12 mouse cellular contexts compared by ENCODE assay signal in genomic region chr17:46613229-46613628, GRCm38 (mm10). TPM values are rescaled to one million over a fixed set of nuclear protein-coding genes. Genes with fewer than 3 reads are reported as not detected.
A peak's percentile ranks its signal among the peaks of the same experiment; 100 is the strongest.
DNase-seq lines count a peak whose midpoint lies in the region; ATAC-seq and TF ChIP-seq lines count a peak whose summit lies in the region.
"Had no signal": no experiment of that assay in that cellular context is flagged by ENCODE, and none has a peak within 500 bp of the region (broad histone marks: within the 10 kb centered on the region; RNA-seq: fewer than 3 reads in every experiment).

No protein-coding gene starts in this region.

- no peak for ATAC-seq in forebrain, postnatal 0 days
- ATAC-seq in hindbrain, embryonic 13.5 days (ENCODE audit: low FRiP score) = no peak
- ATAC-seq in hindbrain, embryonic 16.5 days = no peak
- no peak for ATAC-seq in midbrain, embryonic 12.5 days (ENCODE audit: low FRiP score, low read depth)
- no peak for ATAC-seq in midbrain, embryonic 16.5 days
- ATAC-seq in stomach, postnatal 0 days (ENCODE audit: low FRiP score, low TSS enrichment) = no peak
- ATAC-seq: liver, postnatal 0 days had no signal

- no peaks in the 10 kb centered on the region for H3K27me3 ChIP-seq in forebrain, embryonic 10.5 days (ENCODE audit: poor library complexity, severe bottlenecking)
- no peaks in the 10 kb centered on the region for H3K27me3 ChIP-seq in forebrain, postnatal 0 days (ENCODE audit: insufficient read depth, low read length)
- H3K27me3 ChIP-seq in hindbrain, embryonic 13.5 days = no peaks in the 10 kb centered on the region
- H3K27me3 ChIP-seq in hindbrain, embryonic 16.5 days (replicated peaks; ENCODE audit: control insufficient read depth, insufficient read depth, low read length) = no peaks in the 10 kb centered on the region
- no peaks in the 10 kb centered on the region for H3K27me3 ChIP-seq in midbrain, embryonic 12.5 days
- H3K27me3 ChIP-seq in midbrain, embryonic 16.5 days (ENCODE audit: control insufficient read depth, insufficient read depth, low read depth, low read length) = no peaks in the 10 kb centered on the region
- no peaks in the 10 kb centered on the region for H3K27me3 ChIP-seq in stomach, postnatal 0 days (ENCODE audit: control insufficient read depth, insufficient read depth, low read length)
- H3K27me3 ChIP-seq: neural tube, embryonic 12.5 days had no signal

- peaks cover 80% of the 10 kb centered on the region for H3K4me1 ChIP-seq in forebrain, embryonic 10.5 days
- peaks cover 6% of the 10 kb centered on the region for H3K4me1 ChIP-seq in forebrain, postnatal 0 days (ENCODE audit: insufficient read depth)
- H3K4me1 ChIP-seq in hindbrain, embryonic 13.5 days (replicated peaks) = peaks cover 58% of the 10 kb centered on the region
- peaks cover 7% of the 10 kb centered on the region for H3K4me1 ChIP-seq in hindbrain, embryonic 16.5 days (ENCODE audit: control insufficient read depth, insufficient read depth, low read depth, low read length)
- peaks cover 51% of the 10 kb centered on the region for H3K4me1 ChIP-seq in midbrain, embryonic 12.5 days
- peaks cover 12% of the 10 kb centered on the region for H3K4me1 ChIP-seq in midbrain, embryonic 16.5 days (ENCODE audit: control insufficient read depth, insufficient read depth, low read length)
- 0 out of 2 replicates have a peak, but pooled peaks cover 10% of the 10 kb centered on the region for H3K4me1 ChIP-seq in stomach, postnatal 0 days (replicated peaks; ENCODE audit: control insufficient read depth, insufficient read depth)

- TF ChIP-seq CTCF in forebrain, postnatal 0 days (IDR thresholded peaks at IDR 0.05; ENCODE audit: low read depth) = no peak
- no peak for TF ChIP-seq CTCF in stomach, postnatal 0 days (IDR thresholded peaks at IDR 0.05; ENCODE audit: low read depth)

- H3K4me2 ChIP-seq in forebrain, postnatal 0 days (ENCODE audit: low read depth) = no peak overlapping the region
- no peak overlapping the region for H3K4me2 ChIP-seq in hindbrain, embryonic 13.5 days
- no peak overlapping the region for H3K4me2 ChIP-seq in hindbrain, embryonic 16.5 days (ENCODE audit: low read length)
- H3K4me2 ChIP-seq in midbrain, embryonic 12.5 days (replicated peaks) = no peak overlapping the region
- no peak overlapping the region for H3K4me2 ChIP-seq in midbrain, embryonic 16.5 days (ENCODE audit: low read length)
- H3K4me2 ChIP-seq in stomach, postnatal 0 days (replicated peaks; ENCODE audit: low read depth) = no peak overlapping the region

- H3K4me3 ChIP-seq in forebrain, embryonic 10.5 days = 0 out of 2 replicates have a peak overlapping the region, but pooled peaks have one; percentile 14
- no peak overlapping the region for H3K4me3 ChIP-seq in forebrain, postnatal 0 days (ENCODE audit: low read depth, low read length)
- no peak overlapping the region for H3K4me3 ChIP-seq in hindbrain, embryonic 13.5 days
- H3K4me3 ChIP-seq in hindbrain, embryonic 16.5 days (ENCODE audit: low read length) = no peak overlapping the region
- H3K4me3 ChIP-seq in midbrain, embryonic 12.5 days = no peak overlapping the region
- H3K4me3 ChIP-seq in midbrain, embryonic 16.5 days (ENCODE audit: low read depth, low read length) = no peak overlapping the region
- no peak overlapping the region for H3K4me3 ChIP-seq in stomach, postnatal 0 days (ENCODE audit: low read depth, low read length)
- H3K4me3 ChIP-seq: neural tube, embryonic 12.5 days had no signal

- DNase-seq in forebrain, embryonic 10.5 days (ENCODE audit: extremely low spot score, low spot score) = no peak
- no peak for DNase-seq in forebrain, postnatal 0 days
- DNase-seq in stomach, postnatal 0 days (ENCODE audit: low spot score) = no peak
- DNase-seq in frontal cortex, adult 2 months (ENCODE audit: extremely low spot score in 1 of 2, low spot score in 1 of 2) = no peak
- DNase-seq: cerebellum, adult 11 months; liver, postnatal 0 days; midbrain, embryonic 14.5 days had no signal

- no peak for TF ChIP-seq EP300 in stomach, postnatal 0 days (optimal IDR thresholded peaks at IDR 0.05)

- H3K36me3 ChIP-seq in forebrain, embryonic 10.5 days (replicated peaks) = peaks cover 13% of the 10 kb centered on the region
- peaks cover 2% of the 10 kb centered on the region; the same call in 1 of the 2 replicates for H3K36me3 ChIP-seq in forebrain, postnatal 0 days (ENCODE audit: insufficient read depth)
- H3K36me3 ChIP-seq in hindbrain, embryonic 13.5 days = no peaks in the 10 kb centered on the region
- H3K36me3 ChIP-seq in hindbrain, embryonic 16.5 days (ENCODE audit: control insufficient read depth, insufficient read depth, low read length) = no peaks in the 10 kb centered on the region
- 0 out of 2 replicates have a peak, but pooled peaks cover 2% of the 10 kb centered on the region for H3K36me3 ChIP-seq in midbrain, embryonic 12.5 days
- H3K36me3 ChIP-seq in midbrain, embryonic 16.5 days (ENCODE audit: control insufficient read depth, insufficient read depth, low read length) = no peaks in the 10 kb centered on the region
- H3K36me3 ChIP-seq in stomach, postnatal 0 days (ENCODE audit: control insufficient read depth, insufficient read depth, low read length) = no peaks in the 10 kb centered on the region
- H3K36me3 ChIP-seq: neural tube, embryonic 12.5 days had no signal

- WGBS in forebrain, embryonic 10.5 days = 39% methylated on average over 3 of the region's 3 CpGs
- 39% methylated on average over 3 of the region's 3 CpGs for WGBS in forebrain, postnatal 0 days
- 51% methylated on average over 3 of the region's 3 CpGs for WGBS in hindbrain, embryonic 13.5 days
- 55% methylated on average over 3 of the region's 3 CpGs for WGBS in hindbrain, embryonic 16.5 days
- 53% methylated on average over 3 of the region's 3 CpGs for WGBS in midbrain, embryonic 12.5 days
- 68% methylated on average over 3 of the region's 3 CpGs for WGBS in midbrain, embryonic 16.5 days
- WGBS in stomach, postnatal 0 days = 30% methylated on average over 3 of the region's 3 CpGs

- no peaks in the 10 kb centered on the region for H3K9me3 ChIP-seq in forebrain, embryonic 10.5 days
- H3K9me3 ChIP-seq in forebrain, postnatal 0 days (ENCODE audit: low read length) = no peaks in the 10 kb centered on the region
- no peaks in the 10 kb centered on the region for H3K9me3 ChIP-seq in hindbrain, embryonic 13.5 days
- no peaks in the 10 kb centered on the region for H3K9me3 ChIP-seq in hindbrain, embryonic 16.5 days (ENCODE audit: control insufficient read depth, low read length)
- H3K9me3 ChIP-seq in midbrain, embryonic 12.5 days = no peaks in the 10 kb centered on the region
- no peaks in the 10 kb centered on the region for H3K9me3 ChIP-seq in midbrain, embryonic 16.5 days (replicated peaks; ENCODE audit: control insufficient read depth, low read length, poor library complexity, severe bottlenecking)
- no peaks in the 10 kb centered on the region for H3K9me3 ChIP-seq in stomach, postnatal 0 days (ENCODE audit: control insufficient read depth, low read length)
- H3K9me3 ChIP-seq: neural tube, embryonic 12.5 days had no signal

- peak overlapping the region; percentile 79 for H3K27ac ChIP-seq in forebrain, embryonic 10.5 days
- H3K27ac ChIP-seq in forebrain, postnatal 0 days (ENCODE audit: low read depth, low read length) = no peak overlapping the region
- 0 out of 2 replicates have a peak overlapping the region, but pooled peaks have one; percentile 48 for H3K27ac ChIP-seq in hindbrain, embryonic 13.5 days
- H3K27ac ChIP-seq in hindbrain, embryonic 16.5 days (ENCODE audit: low read depth, low read length) = no peak overlapping the region
- peak overlapping the region; percentile 52; the same call in 1 of the 2 replicates for H3K27ac ChIP-seq in midbrain, embryonic 12.5 days (replicated peaks)
- no peak overlapping the region for H3K27ac ChIP-seq in midbrain, embryonic 16.5 days (ENCODE audit: low read length)
- 0 out of 2 replicates have a peak overlapping the region, but pooled peaks have one; percentile 36 for H3K27ac ChIP-seq in stomach, postnatal 0 days (replicated peaks)
- H3K27ac ChIP-seq: neural tube, embryonic 12.5 days had no signal

- no peak overlapping the region for H3K9ac ChIP-seq in forebrain, postnatal 0 days
- H3K9ac ChIP-seq in hindbrain, embryonic 13.5 days = peak overlapping the region; percentile 53
- H3K9ac ChIP-seq in hindbrain, embryonic 16.5 days (ENCODE audit: low read depth, low read length) = no peak overlapping the region
- 0 out of 2 replicates have a peak overlapping the region, but pooled peaks have one; percentile 11 for H3K9ac ChIP-seq in midbrain, embryonic 12.5 days (replicated peaks)
- no peak overlapping the region for H3K9ac ChIP-seq in midbrain, embryonic 16.5 days (ENCODE audit: low read depth, low read length)
- H3K9ac ChIP-seq in stomach, postnatal 0 days (ENCODE audit: low read length) = no peak overlapping the region
- H3K9ac ChIP-seq: liver, postnatal 0 days; neural tube, embryonic 12.5 days had no signal

RNA-seq across cellular contexts. Expression of gene Ptk7, which starts 16.1 kb away (rescaled TPM):
- 66.0 and 68.4 TPM in 2 replicates for polyA plus RNA-seq in forebrain, embryonic 10.5 days (2016; fragmentation: Nextera tagmentation; extraction: Ambion mirVana)
- 42.4 and 56.6 TPM in 2 replicates for total RNA-seq in forebrain, postnatal 0 days (2014; rRNA removed)
- polyA plus RNA-seq in forebrain, postnatal 0 days (2015; fragmentation: Nextera tagmentation; extraction: Ambion mirVana) = 18.9 and 19.7 TPM in 2 replicates
- polyA plus RNA-seq in hindbrain, embryonic 13.5 days (2015; fragmentation: Nextera tagmentation; extraction: Ambion mirVana) = 39.9 and 40.7 TPM in 2 replicates
- polyA plus RNA-seq in hindbrain, embryonic 16.5 days (2015; fragmentation: Nextera tagmentation; extraction: Ambion mirVana) = 25.9 and 36.1 TPM in 2 replicates
- polyA plus RNA-seq in midbrain, embryonic 12.5 days (2016; fragmentation: Nextera tagmentation; extraction: Ambion mirVana) = 57.1 and 63.4 TPM in 2 replicates
- polyA plus RNA-seq in midbrain, embryonic 16.5 days (2015; fragmentation: Nextera tagmentation; extraction: Ambion mirVana) = 26.9 and 28.8 TPM in 2 replicates
- 29.4 and 32.1 TPM in 2 replicates for polyA plus RNA-seq in stomach, postnatal 0 days (2015; fragmentation: Nextera tagmentation; extraction: Ambion mirVana)
- 5.3 and 6.3 TPM in 2 replicates for polyA plus RNA-seq in frontal cortex, adult 2 months (2012; rRNA removed)

RNA-seq across cellular contexts. Expression of gene Klc4, which starts 32.6 kb away (rescaled TPM):
- polyA plus RNA-seq in forebrain, embryonic 10.5 days (2016; fragmentation: Nextera tagmentation; extraction: Ambion mirVana) = 29.1 and 31.8 TPM in 2 replicates
- 31.2 and 32.7 TPM in 2 replicates for total RNA-seq in forebrain, postnatal 0 days (2014; rRNA removed)
- 20.3 and 21.3 TPM in 2 replicates for polyA plus RNA-seq in forebrain, postnatal 0 days (2015; fragmentation: Nextera tagmentation; extraction: Ambion mirVana)
- polyA plus RNA-seq in hindbrain, embryonic 13.5 days (2015; fragmentation: Nextera tagmentation; extraction: Ambion mirVana) = 45.1 and 45.9 TPM in 2 replicates
- 32.3 and 34.1 TPM in 2 replicates for polyA plus RNA-seq in hindbrain, embryonic 16.5 days (2015; fragmentation: Nextera tagmentation; extraction: Ambion mirVana)
- 43.6 and 44.7 TPM in 2 replicates for polyA plus RNA-seq in midbrain, embryonic 12.5 days (2016; fragmentation: Nextera tagmentation; extraction: Ambion mirVana)
- 32.4 and 39.7 TPM in 2 replicates for polyA plus RNA-seq in midbrain, embryonic 16.5 days (2015; fragmentation: Nextera tagmentation; extraction: Ambion mirVana)
- 34.5 and 34.8 TPM in 2 replicates for polyA plus RNA-seq in stomach, postnatal 0 days (2015; fragmentation: Nextera tagmentation; extraction: Ambion mirVana)
- 20.1 and 23.5 TPM in 2 replicates for polyA plus RNA-seq in frontal cortex, adult 2 months (2012; rRNA removed)

RNA-seq across cellular contexts. Expression of gene Mrpl2, which starts 32.8 kb away (rescaled TPM):
- polyA plus RNA-seq in forebrain, embryonic 10.5 days (2016; fragmentation: Nextera tagmentation; extraction: Ambion mirVana) = 136 and 137 TPM in 2 replicates
- 51.4 and 62.9 TPM in 2 replicates for total RNA-seq in forebrain, postnatal 0 days (2014; rRNA removed)
- polyA plus RNA-seq in forebrain, postnatal 0 days (2015; fragmentation: Nextera tagmentation; extraction: Ambion mirVana) = 96.2 and 111 TPM in 2 replicates
- polyA plus RNA-seq in hindbrain, embryonic 13.5 days (2015; fragmentation: Nextera tagmentation; extraction: Ambion mirVana) = 73.5 and 75.6 TPM in 2 replicates
- polyA plus RNA-seq in hindbrain, embryonic 16.5 days (2015; fragmentation: Nextera tagmentation; extraction: Ambion mirVana) = 64.5 and 73.7 TPM in 2 replicates
- 73.9 and 88.4 TPM in 2 replicates for polyA plus RNA-seq in midbrain, embryonic 12.5 days (2016; fragmentation: Nextera tagmentation; extraction: Ambion mirVana)
- 58.9 and 60.8 TPM in 2 replicates for polyA plus RNA-seq in midbrain, embryonic 16.5 days (2015; fragmentation: Nextera tagmentation; extraction: Ambion mirVana)
- polyA plus RNA-seq in stomach, postnatal 0 days (2015; fragmentation: Nextera tagmentation; extraction: Ambion mirVana) = 96.4 and 98.8 TPM in 2 replicates
- 51.2 and 58.7 TPM in 2 replicates for polyA plus RNA-seq in frontal cortex, adult 2 months (2012; rRNA removed)

RNA-seq across cellular contexts. Expression of gene Cul7, which starts 36.9 kb away (rescaled TPM):
- 38.0 and 40.9 TPM in 2 replicates for polyA plus RNA-seq in forebrain, embryonic 10.5 days (2016; fragmentation: Nextera tagmentation; extraction: Ambion mirVana)
- 77.0 and 89.9 TPM in 2 replicates for total RNA-seq in forebrain, postnatal 0 days (2014; rRNA removed)
- polyA plus RNA-seq in forebrain, postnatal 0 days (2015; fragmentation: Nextera tagmentation; extraction: Ambion mirVana) = 20.6 and 24.0 TPM in 2 replicates
- 40.0 and 41.2 TPM in 2 replicates for polyA plus RNA-seq in hindbrain, embryonic 13.5 days (2015; fragmentation: Nextera tagmentation; extraction: Ambion mirVana)
- 39.9 and 45.4 TPM in 2 replicates for polyA plus RNA-seq in hindbrain, embryonic 16.5 days (2015; fragmentation: Nextera tagmentation; extraction: Ambion mirVana)
- polyA plus RNA-seq in midbrain, embryonic 12.5 days (2016; fragmentation: Nextera tagmentation; extraction: Ambion mirVana) = 48.3 and 49.0 TPM in 2 replicates
- 41.9 and 47.6 TPM in 2 replicates for polyA plus RNA-seq in midbrain, embryonic 16.5 days (2015; fragmentation: Nextera tagmentation; extraction: Ambion mirVana)
- polyA plus RNA-seq in stomach, postnatal 0 days (2015; fragmentation: Nextera tagmentation; extraction: Ambion mirVana) = 12.9 and 14.0 TPM in 2 replicates
- 33.0 and 35.2 TPM in 2 replicates for polyA plus RNA-seq in frontal cortex, adult 2 months (2012; rRNA removed)

RNA-seq across cellular contexts. Expression of gene Srf, which starts 57.3 kb away (rescaled TPM):
- polyA plus RNA-seq in forebrain, embryonic 10.5 days (2016; fragmentation: Nextera tagmentation; extraction: Ambion mirVana) = 5.4 and 5.5 TPM in 2 replicates
- 47.2 and 57.0 TPM in 2 replicates for total RNA-seq in forebrain, postnatal 0 days (2014; rRNA removed)
- 2.3 and 2.4 TPM in 2 replicates for polyA plus RNA-seq in forebrain, postnatal 0 days (2015; fragmentation: Nextera tagmentation; extraction: Ambion mirVana)
- 4.6 and 4.8 TPM in 2 replicates for polyA plus RNA-seq in hindbrain, embryonic 13.5 days (2015; fragmentation: Nextera tagmentation; extraction: Ambion mirVana)
- polyA plus RNA-seq in hindbrain, embryonic 16.5 days (2015; fragmentation: Nextera tagmentation; extraction: Ambion mirVana) = 3.5 and 3.6 TPM in 2 replicates
- 6.6 and 8.1 TPM in 2 replicates for polyA plus RNA-seq in midbrain, embryonic 12.5 days (2016; fragmentation: Nextera tagmentation; extraction: Ambion mirVana)
- 3.0 and 3.2 TPM in 2 replicates for polyA plus RNA-seq in midbrain, embryonic 16.5 days (2015; fragmentation: Nextera tagmentation; extraction: Ambion mirVana)
- 3.7 and 4.3 TPM in 2 replicates for polyA plus RNA-seq in stomach, postnatal 0 days (2015; fragmentation: Nextera tagmentation; extraction: Ambion mirVana)
- 74.8 and 82.0 TPM in 2 replicates for polyA plus RNA-seq in frontal cortex, adult 2 months (2012; rRNA removed)

Comparison
In these comparisons a context has a peak if more than half of its experiments do, and no peak if none do; other contexts are left out.
1. H3K27ac ChIP-seq: peak in forebrain, embryonic 10.5 days (single experiment), hindbrain, embryonic 13.5 days (single experiment), midbrain, embryonic 12.5 days (single experiment) and stomach, postnatal 0 days (single experiment); none in forebrain, postnatal 0 days (single experiment), hindbrain, embryonic 16.5 days (single experiment) and midbrain, embryonic 16.5 days (single experiment).
2. H3K9ac ChIP-seq: peak in hindbrain, embryonic 13.5 days (single experiment) and midbrain, embryonic 12.5 days (single experiment); none in forebrain, postnatal 0 days (single experiment), hindbrain, embryonic 16.5 days (single experiment), midbrain, embryonic 16.5 days (single experiment) and stomach, postnatal 0 days (single experiment).